Mouse (Mus musculus) thymus, postnatal 14 days (tissue): ENCODE data around the gene Pax5.

Experiments used
- DNase-seq: peaks from one replicate; pipeline ENCODE4 v3.0.0; 2021

The Pax5 gene

GRCm38 (mm10) chr4:44535646-44536045 is 174.6 kb downstream of the Pax5 start:
- no peak for DNase-seq

- no peak for DNase-seq
These were observed 177.0 kb downstream of the Pax5 start for GRCm38 (mm10) chr4:44533286-44533685.

- no peak for DNase-seq
These were observed 177.6 kb downstream of the Pax5 start for GRCm38 (mm10) chr4:44532731-44533130.

GRCm38 (mm10) chr4:44525336-44525735 is 185.0 kb downstream of the Pax5 start:
- no peak for DNase-seq

GRCm38 (mm10) chr4:44518923-44519322 is 191.4 kb downstream of the Pax5 start:
- no peak for DNase-seq

GRCm38 (mm10) chr4:44513981-44514380 is 196.3 kb downstream of the Pax5 start:
- no peak for DNase-seq

DNA sequence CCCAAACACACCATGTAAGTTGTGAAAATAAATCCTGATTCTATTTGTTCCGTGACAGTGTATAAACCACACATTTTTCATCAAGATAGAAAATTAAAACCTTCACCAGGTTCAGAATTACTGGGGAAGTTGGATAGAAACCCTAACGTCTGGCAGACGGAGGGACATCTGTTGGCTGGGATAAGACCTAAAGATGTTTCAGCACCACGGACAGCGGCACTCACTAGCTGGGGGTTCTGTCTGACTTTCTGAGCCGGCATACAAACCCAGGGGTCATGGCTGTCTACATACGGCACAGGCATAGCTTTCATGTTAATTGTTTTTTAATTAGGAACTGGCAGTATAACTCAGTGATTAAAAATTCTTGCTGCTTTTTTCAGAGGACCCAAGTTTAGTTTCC is 198.6 kb downstream of the Pax5 start:
- peak; percentile 10 for DNase-seq

GRCm38 (mm10) chr4:44508386-44509226 is 201.7 kb downstream of the Pax5 start:
- no peak for DNase-seq

- DNase-seq: no peak
These were observed 202.4 kb downstream of the Pax5 start for GRCm38 (mm10) chr4:44507861-44508260.

DNA sequence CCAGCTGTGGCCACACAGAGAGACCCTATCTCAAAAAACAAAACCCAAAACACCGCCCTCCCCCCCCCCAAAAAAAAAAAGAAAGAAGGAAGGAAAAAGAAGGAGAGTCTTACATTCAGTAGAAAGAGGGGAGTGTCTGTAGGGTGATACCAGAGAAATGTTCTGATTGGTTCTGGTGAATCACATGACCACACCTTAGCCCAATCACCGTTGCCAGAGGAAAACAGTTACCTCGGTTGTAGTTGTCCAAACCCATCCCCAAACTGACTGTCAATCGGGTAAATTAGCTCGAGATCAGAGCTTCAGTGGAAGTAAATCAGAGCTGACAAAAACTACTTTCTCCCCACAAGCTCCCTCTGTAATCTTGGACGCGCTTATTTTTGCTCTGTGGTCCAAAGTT is 205.3 kb downstream of the Pax5 start:
- no peak for DNase-seq

DNA sequence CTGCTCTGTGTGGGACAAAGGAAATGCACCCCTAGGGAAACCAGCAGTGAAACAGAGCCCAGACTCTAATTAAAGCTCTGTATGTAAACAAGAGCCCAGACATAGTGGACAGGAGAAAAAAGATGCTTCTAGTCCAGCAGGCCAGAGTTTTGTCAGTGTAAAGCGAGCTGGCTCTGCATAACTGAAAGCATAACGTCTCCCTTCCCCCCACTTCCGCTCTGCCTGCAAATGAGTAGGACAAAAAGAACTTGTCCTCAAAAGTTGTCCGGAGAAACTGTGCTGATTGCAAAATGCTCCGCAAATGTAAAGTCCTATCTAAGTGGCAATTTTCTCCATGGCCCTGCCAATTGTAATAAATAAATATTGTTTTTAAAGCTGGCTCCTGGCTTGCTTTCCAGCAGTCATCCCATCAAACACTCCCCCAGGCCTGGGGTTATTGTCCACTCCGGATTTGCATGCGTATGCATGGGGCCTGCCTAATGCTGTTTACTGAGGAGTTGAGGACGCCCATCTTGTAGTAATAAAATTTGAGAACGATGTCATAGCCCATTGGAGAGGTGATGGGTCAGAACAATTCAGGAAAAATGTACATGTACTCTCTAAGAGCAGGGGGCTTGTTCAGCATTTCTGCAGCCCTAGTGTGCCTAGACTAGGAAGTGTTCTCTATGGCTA is 208.0 kb downstream of the Pax5 start:
- DNase-seq: no peak

DNA sequence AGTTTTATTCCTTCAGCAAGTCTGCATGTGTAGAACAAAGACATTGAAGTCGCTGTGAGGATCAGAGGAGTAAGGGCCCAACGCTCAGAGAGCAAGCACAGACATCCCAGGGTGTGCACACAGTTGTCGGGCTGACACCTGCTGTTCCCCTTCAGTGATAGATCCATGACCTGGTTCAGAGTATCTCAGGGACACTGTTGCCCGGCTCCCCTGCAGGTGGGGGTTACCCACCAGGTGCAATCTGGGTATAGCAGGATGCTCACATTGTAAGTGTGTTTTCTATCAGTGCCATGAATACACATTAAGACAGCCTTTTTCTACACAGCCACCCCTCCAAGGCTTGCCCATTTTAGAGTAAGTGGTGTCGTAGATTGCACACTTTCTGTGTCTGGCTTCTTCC is 212.1 kb downstream of the Pax5 start:
- no peak for DNase-seq

- DNase-seq: no peak
These were observed 214.5 kb downstream of the Pax5 start for GRCm38 (mm10) chr4:44495836-44496235.

GRCm38 (mm10) chr4:44493756-44494155 is 216.5 kb downstream of the Pax5 start:
- no peak for DNase-seq

DNA sequence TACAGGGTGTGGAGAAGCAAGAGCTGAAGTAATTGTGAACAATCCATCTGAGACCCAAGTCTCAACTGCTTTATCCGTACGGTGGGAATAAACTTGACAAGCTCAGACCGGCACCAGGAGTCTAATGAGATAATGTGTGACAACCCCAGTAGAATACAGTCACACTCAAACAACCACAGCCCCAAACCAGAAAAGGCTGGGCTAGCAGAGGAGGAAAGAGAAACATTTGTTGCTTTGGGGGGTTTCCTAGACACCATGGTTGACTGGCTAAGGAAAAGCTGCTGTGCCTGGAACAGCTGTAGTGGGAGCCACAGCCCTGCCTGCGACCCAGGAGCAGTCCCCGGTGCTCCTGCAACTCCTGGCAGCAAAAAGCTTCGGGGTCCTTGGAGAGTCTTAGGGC is 219.4 kb downstream of the Pax5 start:
- no peak for DNase-seq

- no peak for DNase-seq
These were observed 221.6 kb downstream of the Pax5 start for GRCm38 (mm10) chr4:44488702-44489101.

DNA sequence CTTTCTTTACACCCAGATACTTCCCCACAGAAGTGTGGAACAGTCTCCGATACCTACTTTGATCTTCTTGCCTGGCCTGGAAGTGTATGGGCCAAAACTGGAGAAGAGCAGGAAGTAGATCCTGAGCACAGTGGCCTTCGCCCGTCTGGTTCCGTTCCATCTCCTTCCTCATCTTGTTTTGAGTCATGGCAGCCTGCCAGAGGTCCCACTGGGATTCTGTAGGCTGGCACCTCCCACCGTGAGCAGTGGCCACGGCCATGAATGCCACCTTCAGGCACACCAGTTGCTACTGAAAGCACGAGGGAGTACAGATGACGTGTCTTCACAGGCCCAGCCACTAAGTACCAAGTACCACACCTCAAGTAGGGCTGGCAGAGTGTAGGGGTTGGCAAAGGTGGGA is 222.1 kb downstream of the Pax5 start:
- DNase-seq: no peak

DNA sequence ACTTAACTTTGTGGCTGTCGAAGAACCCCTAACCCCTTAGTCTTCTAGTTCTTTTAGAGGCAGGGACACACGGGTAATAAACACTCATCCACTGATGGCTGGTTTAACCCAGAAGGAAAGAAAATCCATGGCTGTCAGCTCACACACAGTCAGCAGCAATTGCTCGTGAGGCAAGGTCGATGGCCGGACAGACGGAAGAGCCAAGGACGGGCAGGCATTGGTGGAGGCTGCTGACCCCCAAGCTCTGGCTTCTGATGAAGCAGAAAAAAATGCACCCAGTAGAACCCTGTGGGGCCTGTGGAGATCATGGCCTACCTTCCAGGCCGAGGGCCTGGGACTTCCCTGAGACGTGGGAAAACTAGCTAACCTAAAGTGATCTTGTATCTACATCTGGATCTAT is 227.4 kb downstream of the Pax5 start:
- no peak for DNase-seq

GRCm38 (mm10) chr4:44479755-44480154 is 230.5 kb downstream of the Pax5 start:
- DNase-seq: no peak
